Mouse (Mus musculus) spleen, adult 2 months (tissue): ENCODE data around the gene Entpd1. TPM values are rescaled to one million over a fixed set of nuclear protein-coding genes. Genes with fewer than 3 reads are reported as not detected.

Experiments
- DNase-seq, 2 experiments: peaks; one replicate each; pipeline versions ENCODE4 v3.0.0 to v3.0.0-alpha.2; 2012 to 2021; ENCODE audit warnings: low spot score in 2 of 2, low read depth in 1 of 2
- H3K27ac ChIP-seq: fragments of 200-500 bp; 2 replicates; pipeline ENCODE4 v1.5.1; 2012; ENCODE audit warnings: low read length, inconsistent platforms; ENCODE audit not compliant: insufficient read depth
- H3K27me3 ChIP-seq: fragments of 200-500 bp; 2 replicates; pipeline ENCODE4 v1.6.1; 2012; ENCODE audit warnings: mild to moderate bottlenecking, moderate library complexity, low read length, inconsistent platforms; ENCODE audit not compliant: control insufficient read depth, insufficient read depth
- H3K36me3 ChIP-seq: fragments of 200-500 bp; 2 replicates; pipeline ENCODE4 v1.6.1; 2012; ENCODE audit warnings: mild to moderate bottlenecking, low read length, inconsistent platforms; ENCODE audit not compliant: control insufficient read depth, insufficient read depth
- H3K4me1 ChIP-seq: fragments of 200-500 bp; 2 replicates; pipeline ENCODE4 v1.6.1; 2011; ENCODE audit warnings: inconsistent platforms; ENCODE audit not compliant: control insufficient read depth, insufficient read depth, insufficient read length
- H3K4me3 ChIP-seq: fragments of 200-500 bp; 2 replicates; pipeline ENCODE4 v1.5.1; 2011; ENCODE audit warnings: mild to moderate bottlenecking, inconsistent platforms; ENCODE audit not compliant: insufficient read depth, insufficient read length; ENCODE audit errors: extremely low read depth
- CTCF ChIP-seq: fragments of 200-500 bp; IDR thresholded peaks from 2 replicates; pipeline ENCODE4 v1.5.1; 2011; ENCODE audit warnings: mild to moderate bottlenecking, inconsistent platforms; ENCODE audit not compliant: insufficient read depth, insufficient read length, insufficient replicate concordance; ENCODE audit errors: extremely low read depth
- POLR2A ChIP-seq: fragments of 200-500 bp; IDR thresholded peaks from 2 replicates; pipeline ENCODE4 v1.6.1; 2011; ENCODE audit warnings: low read depth, low read length, inconsistent platforms
- WGBS: fragments of 180-500 bp; shearing (Covaris S2); methylation state at CpG from one replicate; pipeline ENCODE4 v1.1.7; 2018; 5-methylcytosine and 5-hydroxymethylcytosine counted together
- polyA plus RNA-seq: library from polyadenylated mRNA; depleted of rRNA; stranded (reverse); fragments of >200 nt; gene quantifications from 2 replicates; pipeline ENCODE4 v1.2.3, GENCODE M21; 2012

Entpd1 gene
- polyA plus RNA-seq, 1 experiment: 10.5 TPM

DNA sequence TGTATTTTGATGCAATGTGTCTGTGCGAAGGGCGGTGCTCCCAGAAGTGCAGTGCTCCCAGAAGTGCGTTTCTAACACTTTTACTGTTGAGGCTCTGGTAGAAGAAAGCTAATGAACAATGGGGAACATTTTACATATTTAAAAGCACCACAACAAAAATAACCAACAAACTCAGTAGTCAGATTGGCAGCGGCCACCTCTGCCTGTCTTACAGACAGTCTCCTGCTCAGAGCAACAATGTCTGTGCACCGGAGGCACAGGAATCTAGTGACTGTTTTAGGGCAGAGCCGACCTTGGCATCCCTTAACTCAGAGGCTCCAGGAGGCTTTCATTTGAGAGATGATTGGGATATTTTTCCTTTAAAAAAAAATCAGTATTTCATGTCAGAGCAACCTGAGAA, 65.9 kb downstream of the Entpd1 start:
- H3K27me3 ChIP-seq: no peaks in the 10 kb centered on the region
- peak overlapping the region; percentile 68; the same call in 1 of the 2 replicates for H3K27ac ChIP-seq
- WGBS: 85% methylated on average over 6 of the region's 6 CpGs
- DNase-seq: no peak
- H3K4me1 ChIP-seq: peaks cover 19% of the 10 kb centered on the region; the same call in 1 of the 2 replicates
- no peak overlapping the region for H3K4me3 ChIP-seq
- H3K36me3 ChIP-seq: no peaks in the 10 kb centered on the region
- TF ChIP-seq POLR2A: no peak
- TF ChIP-seq CTCF: no peak

DNA sequence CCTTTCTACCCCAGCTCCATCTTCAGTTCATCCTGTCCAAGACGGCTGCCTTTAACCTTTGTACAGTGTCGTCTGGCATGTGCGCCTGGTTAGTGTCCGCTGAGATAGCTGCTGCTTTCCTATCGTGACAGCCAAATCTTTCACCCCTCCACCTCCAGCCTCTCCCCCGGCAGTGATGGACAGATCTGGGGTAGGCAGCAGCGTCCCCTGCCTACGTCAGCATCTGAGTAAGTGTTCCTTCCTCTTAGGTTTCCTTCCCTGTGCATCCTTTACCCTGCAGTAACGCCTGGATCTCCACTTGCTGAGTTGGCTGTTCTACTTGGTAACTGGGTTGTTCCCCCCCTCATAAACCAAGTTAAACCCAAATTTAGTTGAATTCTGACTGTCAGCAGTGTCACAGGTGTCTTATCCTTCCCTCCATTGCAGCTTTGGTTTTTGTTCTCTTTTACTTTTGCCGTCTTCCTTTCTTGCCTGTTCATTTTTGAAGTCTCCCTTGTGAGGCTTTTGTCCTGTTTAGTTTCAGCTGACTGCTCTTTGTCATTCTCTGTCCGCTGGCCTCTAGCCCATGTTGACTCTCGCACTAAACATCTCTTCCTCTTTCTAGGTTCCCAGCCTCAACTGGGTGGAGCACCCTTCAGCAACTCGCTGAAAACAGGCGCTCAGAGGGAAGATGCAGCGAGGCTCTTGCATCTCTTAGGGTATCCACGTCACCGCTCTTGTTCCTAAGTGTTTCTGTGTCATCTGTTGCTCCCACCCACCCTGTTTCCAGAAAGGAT, 66.6 kb downstream of the Entpd1 start:
- H3K27ac ChIP-seq: peak overlapping the region; percentile 68
- H3K36me3 ChIP-seq: no peaks in the 10 kb centered on the region
- H3K4me1 ChIP-seq: peaks cover 25% of the 10 kb centered on the region; the same call in 1 of the 2 replicates
- DNase-seq: peak in 1 of 2 experiments; percentile 51
- no peak for TF ChIP-seq POLR2A
- no peak for TF ChIP-seq CTCF
- H3K27me3 ChIP-seq: no peaks in the 10 kb centered on the region
- WGBS: 12% methylated on average over 17 of the region's 17 CpGs
- peak overlapping the region; percentile 15; the same call in 1 of the 2 replicates for H3K4me3 ChIP-seq

DNA sequence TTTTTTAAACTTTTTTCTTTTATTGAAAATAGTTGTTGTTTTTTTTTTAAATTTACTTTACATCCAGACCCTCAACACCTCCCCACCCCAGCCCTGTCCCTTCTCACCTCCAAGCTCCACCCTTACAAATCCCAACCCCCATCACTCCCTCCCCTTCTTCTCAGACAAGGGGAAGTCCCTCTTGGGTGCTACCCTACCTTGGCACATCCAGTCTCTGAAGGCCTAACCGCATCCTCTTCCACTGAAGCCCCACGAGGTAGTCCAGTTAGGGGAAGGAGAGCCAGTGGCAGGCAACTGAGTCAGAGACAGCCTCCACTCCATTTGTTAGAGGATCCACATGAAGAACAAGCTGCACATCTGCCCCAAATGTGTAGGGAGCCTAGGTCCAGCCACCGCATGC, 67.5 kb downstream of the Entpd1 start:
- TF ChIP-seq POLR2A (no peak), CTCF (no peak)
- Histone ChIP-seq H3K27ac (peak overlapping the region; percentile 68), H3K4me3 (no peak overlapping the region), H3K27me3 (no peaks in the 10 kb centered on the region), H3K4me1 (peaks cover 28% of the 10 kb centered on the region; the same call in 1 of the 2 replicates), H3K36me3 (no peaks in the 10 kb centered on the region)
- 40% methylated on average over 3 of the region's 3 CpGs for WGBS
- no peak for DNase-seq

DNA sequence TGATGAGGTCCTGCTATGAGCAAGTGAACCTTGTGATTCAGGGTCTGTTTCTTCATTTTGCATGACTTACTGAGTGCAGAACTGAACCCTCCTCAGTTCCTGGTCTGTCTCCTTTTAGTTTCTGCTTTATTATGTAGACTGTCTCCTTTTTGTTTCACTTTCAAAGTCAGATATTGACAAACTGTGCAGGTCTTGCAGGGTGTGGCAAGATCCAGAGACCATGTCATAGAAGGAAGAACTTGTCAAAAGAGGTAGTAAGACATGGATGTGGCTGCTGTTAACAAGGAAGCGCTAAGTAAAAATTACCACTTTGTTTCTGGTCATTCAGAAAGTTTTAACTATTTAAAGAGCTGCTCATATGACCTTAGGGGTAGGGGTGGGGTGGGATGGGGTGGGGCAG, 72.0 kb downstream of the Entpd1 start:
- WGBS: 37% methylated on average over 1 of the region's 1 CpGs
- H3K4me3 ChIP-seq: no peak overlapping the region
- H3K27me3 ChIP-seq: no peaks in the 10 kb centered on the region
- H3K4me1 ChIP-seq: peaks cover 55% of the 10 kb centered on the region
- no peaks in the 10 kb centered on the region for H3K36me3 ChIP-seq
- no peak for TF ChIP-seq CTCF
- no peak for TF ChIP-seq POLR2A
- H3K27ac ChIP-seq: no peak overlapping the region
- no peak for DNase-seq

DNA sequence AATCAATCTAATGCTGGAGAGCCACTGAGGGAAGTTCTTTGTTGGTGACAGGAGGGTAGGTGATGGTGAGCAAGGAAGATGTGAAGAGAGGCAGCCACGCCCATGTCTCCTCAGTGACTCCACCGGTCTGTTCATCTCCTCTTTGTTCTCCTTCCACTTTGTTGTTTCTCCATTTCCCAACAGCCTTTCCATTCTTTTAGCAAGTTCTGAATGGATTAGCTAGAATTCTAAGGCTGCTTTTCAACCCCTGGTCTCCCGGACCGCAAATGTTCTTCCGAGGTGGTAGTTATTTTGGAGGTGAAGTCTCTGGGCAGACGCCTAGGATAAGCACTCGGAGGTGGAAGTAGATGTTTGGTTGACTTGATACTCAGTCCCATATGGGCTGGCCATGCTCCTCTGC, 72.4 kb downstream of the Entpd1 start:
- Histone ChIP-seq H3K36me3 (no peaks in the 10 kb centered on the region), H3K4me3 (no peak overlapping the region), H3K27ac (peak overlapping the region; percentile 55), H3K27me3 (no peaks in the 10 kb centered on the region), H3K4me1 (peaks cover 52% of the 10 kb centered on the region)
- WGBS: 85% methylated on average over 7 of the region's 7 CpGs
- TF ChIP-seq POLR2A (no peak), CTCF (no peak)
- DNase-seq: no peak

DNA sequence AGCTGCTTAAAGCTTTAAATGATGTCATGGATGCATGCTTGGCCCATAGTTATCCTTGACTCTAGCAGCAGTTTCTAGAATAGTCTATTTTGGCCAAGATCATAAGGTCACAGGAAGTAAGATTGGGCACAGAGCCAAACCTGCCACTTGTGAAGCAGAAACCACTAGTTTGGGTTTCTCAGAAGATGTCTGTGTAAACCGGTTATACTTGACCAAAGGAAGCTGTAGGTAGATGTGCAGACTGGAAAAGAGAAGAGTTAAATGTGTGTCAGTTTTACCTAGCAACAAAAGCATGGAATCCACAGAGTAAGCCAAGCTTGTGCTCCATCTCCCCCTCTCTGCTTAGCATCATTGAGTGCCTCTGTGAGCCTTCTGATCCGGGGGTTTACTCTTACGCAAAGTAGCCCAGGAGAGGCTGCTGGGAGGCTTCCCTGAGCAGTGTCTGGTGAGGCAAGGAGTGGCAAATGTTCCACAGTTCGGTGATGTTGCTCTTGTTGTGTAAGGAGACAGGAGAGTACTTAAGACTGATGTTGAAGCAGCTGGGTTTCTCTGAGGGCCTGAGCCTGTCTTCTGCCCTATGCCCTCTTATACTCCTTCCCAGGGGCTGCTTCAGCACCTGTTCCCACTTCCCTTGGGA, 75.2 kb downstream of the Entpd1 start:
- Histone ChIP-seq H3K36me3 (no peaks in the 10 kb centered on the region), H3K27ac (peak overlapping the region; percentile 47), H3K4me1 (peaks cover 47% of the 10 kb centered on the region), H3K27me3 (no peaks in the 10 kb centered on the region), H3K4me3 (no peak overlapping the region)
- 48% methylated on average over 4 of the region's 4 CpGs for WGBS
- DNase-seq: peak in 1 of 2 experiments; percentile 58
- TF ChIP-seq POLR2A (no peak), CTCF (no peak)

DNA sequence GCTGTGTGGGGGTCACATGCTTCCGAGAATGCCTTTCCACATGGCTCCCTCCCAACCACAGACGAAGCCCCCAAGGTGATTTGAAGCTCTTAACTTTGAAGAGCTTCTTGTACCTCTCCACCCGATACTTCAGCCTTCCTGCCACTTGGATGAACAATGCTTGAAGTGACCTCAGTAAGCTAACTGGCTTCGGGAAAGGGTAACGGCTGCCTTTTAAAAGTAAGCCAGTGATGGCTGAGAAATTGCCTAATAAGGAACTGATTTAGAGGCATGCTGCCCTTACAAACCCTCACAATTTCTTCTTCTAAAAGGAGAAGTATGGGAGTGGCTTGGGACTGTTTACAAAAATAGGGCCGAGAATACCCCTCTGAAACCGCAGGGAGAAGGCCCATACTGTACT, 81.0 kb downstream of the Entpd1 start:
- 41% methylated on average over 7 of the region's 7 CpGs for WGBS
- no peaks in the 10 kb centered on the region for H3K36me3 ChIP-seq
- TF ChIP-seq CTCF (no peak), POLR2A (no peak)
- no peak for DNase-seq
- no peaks in the 10 kb centered on the region for H3K27me3 ChIP-seq
- H3K27ac ChIP-seq: peak overlapping the region; percentile 48
- no peak overlapping the region for H3K4me3 ChIP-seq
- peaks cover 17% of the 10 kb centered on the region; the same call in 1 of the 2 replicates for H3K4me1 ChIP-seq
